Mouse (Mus musculus): ENCODE measurements around the gene Scgb2b17. TPM values are rescaled to one million over a fixed set of nuclear protein-coding genes. Genes with fewer than 3 reads are reported as not detected.
"Not testable (repeated sequence)": the region's sequence is repeated elsewhere in the genome, so short reads cannot be mapped to it uniquely, and the experiment has no call there.

Gene Scgb2b17
- not detected in 2 replicates for polyA plus RNA-seq (2015; fragmentation: Nextera tagmentation; extraction: Ambion mirVana)

DNA sequence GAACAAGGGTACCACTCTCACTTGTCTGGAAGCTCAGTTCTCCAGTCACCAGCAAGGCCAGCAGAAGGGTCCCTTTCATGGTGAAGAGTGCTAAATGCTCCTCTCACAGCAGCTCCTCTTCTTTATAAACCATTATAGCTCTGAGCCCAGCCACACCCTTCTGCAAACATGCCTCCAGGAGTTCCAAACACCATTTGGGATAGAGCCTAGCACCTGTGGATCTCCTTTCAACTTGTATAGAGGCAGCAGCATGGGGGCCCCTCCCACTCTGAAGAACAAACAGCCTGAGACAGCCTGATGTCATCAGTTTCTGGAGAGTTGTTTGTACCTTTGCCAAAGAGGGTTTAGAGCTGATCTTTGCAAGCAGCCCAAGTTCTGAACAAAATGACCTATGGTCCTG, at the start of gene Scgb2b17:
Gene Scgb2b17, minus strand, starts transcription at position 101 of the 400 bp plus-strand sequence.
- not testable (repeated sequence) for H3K9me3 ChIP-seq (ENCODE audit: low read length); H3K4me3 ChIP-seq (ENCODE audit: low read depth, low read length); H3K9ac ChIP-seq (replicated peaks; ENCODE audit: low read depth); ATAC-seq; H3K27me3 ChIP-seq (replicated peaks; ENCODE audit: insufficient read depth, low read length); H3K36me3 ChIP-seq (ENCODE audit: insufficient read depth, low read length); H3K27ac ChIP-seq (ENCODE audit: low read length); H3K4me2 ChIP-seq (replicated peaks; ENCODE audit: low read depth, low read length); H3K4me1 ChIP-seq (ENCODE audit: insufficient read depth, low read depth, low read length); DNase-seq (ENCODE audit: low spot score)

DNA sequence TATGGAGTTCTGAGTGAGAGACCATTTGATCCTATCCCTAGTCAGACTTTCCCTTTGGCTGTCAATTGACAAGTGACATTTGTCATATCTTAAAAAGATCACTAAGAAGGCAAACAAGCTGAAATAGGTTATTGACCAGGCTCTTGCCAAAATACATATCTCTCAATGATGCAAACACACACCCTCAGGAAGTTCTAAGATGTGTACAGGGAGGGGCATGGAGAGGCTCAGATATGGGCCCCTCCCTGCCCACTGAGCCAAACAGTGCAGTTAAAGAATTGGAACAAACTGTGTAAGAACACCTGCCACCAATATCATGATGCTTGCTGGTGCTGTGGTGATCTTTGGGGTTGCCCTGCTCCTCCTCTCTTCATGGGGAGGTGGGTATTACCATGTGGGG, 6.8 kb upstream of the Scgb2b17 start, which contains the start of gene Scgb1b17:
Gene Scgb1b17, plus strand, starts transcription at position 301 of the 400 bp plus-strand sequence.
- H3K36me3 ChIP-seq (ENCODE audit: insufficient read depth, low read length); DNase-seq (ENCODE audit: low spot score); H3K9me3 ChIP-seq (ENCODE audit: low read length); H3K4me3 ChIP-seq (ENCODE audit: low read depth, low read length); H3K4me1 ChIP-seq (ENCODE audit: insufficient read depth, low read depth, low read length); H3K9ac ChIP-seq (replicated peaks; ENCODE audit: low read depth); H3K27ac ChIP-seq (ENCODE audit: low read length); ATAC-seq; H3K4me2 ChIP-seq (replicated peaks; ENCODE audit: low read depth, low read length); H3K27me3 ChIP-seq (replicated peaks; ENCODE audit: insufficient read depth, low read length): not testable (repeated sequence)

Other genes with a start within 250 kb of the Scgb2b17 start
- not detected in 2 replicates for gene Scgb2b15, start 226.9 kb downstream of the Scgb2b17 start, polyA plus RNA-seq (2015; fragmentation: Nextera tagmentation; extraction: Ambion mirVana)
- not detected in 2 replicates for gene Scgb1b15, start 220.0 kb downstream of the Scgb2b17 start, polyA plus RNA-seq (2015; fragmentation: Nextera tagmentation; extraction: Ambion mirVana)
- not detected in 2 replicates for gene Scgb1b17, start 6.9 kb upstream of the Scgb2b17 start, polyA plus RNA-seq (2015; fragmentation: Nextera tagmentation; extraction: Ambion mirVana)
- gene Scgb2b18, start 117.3 kb upstream of the Scgb2b17 start, polyA plus RNA-seq (2015; fragmentation: Nextera tagmentation; extraction: Ambion mirVana) = not detected in 2 replicates
- not detected in 2 replicates for gene Scgb1b18, start 129.0 kb upstream of the Scgb2b17 start, polyA plus RNA-seq (2015; fragmentation: Nextera tagmentation; extraction: Ambion mirVana)
- not detected in 2 replicates for gene Scgb2b19, start 223.8 kb upstream of the Scgb2b17 start, polyA plus RNA-seq (2015; fragmentation: Nextera tagmentation; extraction: Ambion mirVana)
- gene Scgb1b19, start 230.7 kb upstream of the Scgb2b17 start, polyA plus RNA-seq (2015; fragmentation: Nextera tagmentation; extraction: Ambion mirVana) = not detected in 2 replicates